Mouse (Mus musculus): ENCODE measurements around the gene Stac2.

The Stac2 gene

GRCm38 (mm10) chr11:97998074-97998793 lies 55.0 kb downstream of the Stac2 start:
- peak; percentile 55 to 61 for DNase-seq (ENCODE audit: low spot score in 2 of 2)

GRCm38 (mm10) chr11:97997387-97997960 lies 55.8 kb downstream of the Stac2 start:
- no peak for DNase-seq (ENCODE audit: low spot score in 2 of 2)

DNA sequence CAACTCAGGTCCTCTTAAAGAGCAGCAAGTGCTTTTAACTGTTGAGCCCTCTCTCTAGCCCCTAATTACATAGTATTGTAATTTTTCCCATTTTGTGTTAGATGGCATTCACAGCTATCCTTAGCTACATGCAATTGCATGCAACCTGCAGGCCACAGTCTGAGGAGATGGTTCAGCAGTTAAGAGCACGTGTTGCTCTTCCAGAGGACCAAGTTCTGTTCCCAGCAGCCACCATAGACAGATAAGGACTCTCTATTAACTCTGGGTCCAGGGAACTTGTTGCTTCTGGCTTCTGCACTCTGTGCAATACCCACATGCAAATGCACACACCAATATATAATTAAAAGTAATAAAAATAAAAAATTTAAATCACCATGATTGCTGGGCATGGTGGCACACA lies 56.6 kb downstream of the Stac2 start:
- no peak for DNase-seq (ENCODE audit: low spot score in 2 of 2)

DNA sequence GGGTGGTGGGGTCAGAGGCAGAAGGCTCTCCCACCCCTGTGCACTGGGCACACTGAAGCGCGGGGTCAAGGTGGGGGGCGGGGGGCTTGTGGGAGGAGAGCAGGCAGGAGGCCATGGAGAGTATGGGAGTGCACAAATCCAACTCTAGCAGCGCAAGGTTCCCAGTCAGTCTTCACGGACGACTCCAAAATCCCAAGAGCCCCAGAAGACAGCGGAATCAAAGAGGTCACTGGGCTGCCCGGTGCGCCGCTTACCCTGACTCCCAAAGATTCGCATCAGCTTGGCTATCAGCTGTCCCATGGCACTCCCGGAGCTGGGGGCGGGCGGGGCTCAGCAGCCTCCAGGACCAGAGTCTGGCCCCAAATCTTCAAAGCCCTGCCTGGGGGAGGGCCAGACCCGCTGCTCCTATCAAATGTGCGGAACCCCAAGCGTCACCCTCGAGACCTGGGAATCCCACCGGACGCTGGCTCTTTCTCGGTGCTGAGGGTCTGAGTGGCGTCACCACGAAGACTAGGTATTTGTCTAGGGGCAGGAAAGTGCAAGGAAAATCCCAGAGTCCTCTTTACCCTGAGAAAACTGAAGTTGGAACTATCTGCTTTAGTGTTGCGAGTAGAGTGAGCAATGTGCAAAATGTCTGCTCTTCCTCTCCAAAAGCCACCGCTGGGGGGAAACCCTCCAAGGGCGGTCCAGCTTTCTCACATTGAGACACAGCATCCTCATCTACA lies 57.5 kb downstream of the Stac2 start, which contains the start of gene Arl5c:
Gene Arl5c (minus strand): TSS at position 618 of the 725 bp plus-strand sequence.
- DNase-seq (ENCODE audit: low spot score in 2 of 2) = peak; percentile 78 to 81

- peak; percentile 82 to 86 for DNase-seq (ENCODE audit: low spot score in 2 of 2)
These were observed 58.6 kb downstream of the Stac2 start for GRCm38 (mm10) chr11:97994539-97995100.

DNA sequence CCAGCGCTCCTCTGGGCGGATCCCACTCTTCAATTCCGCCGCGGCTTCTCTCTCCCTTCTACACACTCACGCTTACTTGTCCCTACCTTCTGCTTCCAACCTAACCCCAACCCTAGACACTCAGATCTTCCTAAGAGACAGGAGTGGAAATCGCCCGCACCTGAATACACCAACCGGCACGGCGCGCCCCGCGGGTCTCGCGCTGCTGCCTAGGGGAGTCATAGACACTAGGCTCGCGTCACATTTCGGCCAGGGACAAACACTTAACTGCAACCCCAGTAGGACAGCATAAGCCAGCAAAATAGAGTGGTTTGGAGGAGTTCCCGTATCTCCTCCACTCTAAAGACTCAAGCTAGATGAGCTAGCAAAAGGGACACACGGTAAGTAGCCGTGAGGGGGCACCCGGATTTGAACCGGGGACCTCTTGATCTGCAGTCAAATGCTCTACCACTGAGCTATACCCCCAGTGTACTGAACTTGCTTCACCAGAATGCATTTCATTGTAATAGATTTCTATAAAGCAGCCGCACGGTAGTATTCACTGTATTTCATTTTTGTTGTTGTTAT lies 64.6 kb downstream of the Stac2 start:
- peak; percentile 89 to 91 for DNase-seq (ENCODE audit: low spot score in 2 of 2)

DNA sequence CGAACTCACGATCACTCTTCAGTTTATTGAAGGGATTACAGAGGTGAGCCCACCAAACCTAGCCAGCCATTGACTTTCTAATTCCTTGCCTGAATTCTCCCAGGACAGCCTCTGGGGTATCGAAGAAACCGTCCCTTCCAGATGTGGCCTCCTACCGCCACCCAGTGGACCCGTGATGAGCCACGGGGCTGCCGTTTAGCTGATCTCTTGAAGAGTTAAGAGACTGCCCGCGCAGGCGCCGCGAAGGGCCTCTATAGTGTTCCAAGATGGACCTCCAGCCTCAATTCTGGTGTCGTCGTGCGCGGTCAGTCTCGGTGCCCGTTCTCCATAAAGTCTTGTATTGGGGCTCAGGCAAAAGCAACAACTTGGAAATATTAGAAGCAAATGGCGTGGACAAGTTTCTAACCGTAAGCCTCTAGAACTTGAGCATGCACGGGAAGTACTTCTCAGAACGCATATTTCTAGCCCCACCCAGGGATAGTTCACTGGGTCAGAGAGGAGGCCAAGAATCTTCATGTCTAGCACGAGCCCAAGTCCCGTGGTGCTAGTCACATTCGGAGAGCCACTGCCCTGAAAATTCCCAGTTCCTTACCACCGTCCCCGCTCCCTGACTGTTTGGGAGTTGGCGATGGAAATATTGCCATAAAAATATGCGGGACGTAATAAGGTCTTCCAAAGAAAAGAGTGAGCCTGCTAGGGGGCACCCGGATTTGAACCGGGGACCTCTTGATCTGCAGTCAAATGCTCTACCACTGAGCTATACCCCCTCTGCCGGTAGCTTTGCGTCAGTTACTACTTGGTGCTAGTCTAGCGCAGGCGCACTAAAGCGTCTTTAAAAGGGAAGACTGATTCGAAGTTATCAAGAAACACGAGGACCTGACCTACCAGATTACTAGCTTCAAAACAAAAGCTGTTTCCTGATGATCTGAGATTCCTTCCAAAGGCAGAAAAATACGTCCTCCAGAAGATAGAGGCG lies 65.4 kb downstream of the Stac2 start:
- DNase-seq (ENCODE audit: low spot score in 2 of 2) = peak; percentile 91 to 94

DNA sequence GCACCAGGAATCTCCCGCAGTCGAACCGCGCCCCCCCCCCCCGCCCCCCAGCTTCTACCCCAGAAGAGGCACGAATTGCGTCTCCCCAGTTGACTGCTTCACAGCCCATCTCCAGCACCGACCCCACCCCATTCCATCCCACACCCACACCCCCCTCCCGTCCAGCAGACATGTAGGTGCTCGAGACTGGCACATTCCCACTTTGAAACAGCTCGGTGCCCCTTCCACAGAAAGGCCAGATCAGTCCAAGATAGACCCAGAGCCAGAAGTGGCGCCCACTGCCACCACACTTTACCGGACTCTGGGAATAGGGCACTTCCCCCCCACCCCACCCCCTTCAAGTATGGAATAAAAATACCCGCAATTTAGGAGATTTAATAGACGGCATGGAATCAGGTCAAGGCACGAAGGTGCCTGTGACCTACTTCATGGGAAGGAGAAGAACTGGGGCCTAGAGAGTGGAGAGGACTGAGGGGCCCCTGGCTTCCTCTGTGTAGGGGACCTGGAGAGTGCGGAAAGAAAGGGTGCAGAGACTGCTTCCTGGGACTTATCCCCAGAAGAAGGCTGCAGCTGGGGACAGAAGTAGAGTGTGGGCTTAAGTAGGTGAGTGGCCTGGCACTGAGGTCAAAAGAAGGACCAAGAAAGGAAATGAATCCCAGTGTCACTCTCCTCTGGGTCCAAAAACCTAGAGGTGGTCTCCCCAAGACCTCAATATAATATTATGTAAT lies 66.4 kb downstream of the Stac2 start:
- DNase-seq (ENCODE audit: low spot score in 2 of 2) = no peak

Measured in spleen, postnatal 36 days (tissue).